Mouse (Mus musculus) heart, embryonic 16.5 days (tissue): ENCODE measurements around the gene Plekha6. TPM values are rescaled to one million over a fixed set of nuclear protein-coding genes. Genes with fewer than 3 reads are reported as not detected.

Experiments used
- ATAC-seq: fragments of 200-750 bp; cut with Nextera tagmentation; replicated peaks from 2 replicates; pipeline ENCODE4 v1.8.0; 2017; ENCODE audit warnings: moderate number of reproducible peaks; ENCODE audit not compliant: insufficient read depth, low FRiP score; ENCODE audit errors: extremely low read depth
- H3K27ac ChIP-seq: fragments of 300-500 bp; sonication (generic); 2 replicates; pipeline ENCODE4 v1.5.1; 2014; ENCODE audit warnings: mild to moderate bottlenecking, low read length, control low read depth, moderate library complexity
- H3K27me3 ChIP-seq: fragments of 300-500 bp; sonication (generic); 2 replicates; pipeline ENCODE4 v1.6.1; 2014; ENCODE audit warnings: low read length, mixed read lengths; ENCODE audit not compliant: control insufficient read depth, insufficient read depth
- H3K36me3 ChIP-seq: fragments of 300-500 bp; sonication (generic); 2 replicates; pipeline ENCODE4 v1.6.1; 2014; ENCODE audit not compliant: control insufficient read depth, insufficient read depth
- H3K4me1 ChIP-seq: fragments of 300-500 bp; sonication (generic); 2 replicates; pipeline ENCODE4 v1.6.1; 2014; ENCODE audit warnings: low read length, mixed read lengths; ENCODE audit not compliant: control insufficient read depth, insufficient read depth
- H3K4me2 ChIP-seq: fragments of 300-500 bp; sonication (generic); 2 replicates; pipeline ENCODE4 v1.6.1; 2014; ENCODE audit warnings: low read depth, mild to moderate bottlenecking, control low read depth, low read length
- H3K4me3 ChIP-seq: fragments of 300-500 bp; sonication (generic); 2 replicates; pipeline ENCODE4 v1.5.1; 2014; ENCODE audit warnings: mild to moderate bottlenecking, control low read depth, low read length
- H3K9ac ChIP-seq: fragments of 300-500 bp; sonication (generic); 2 replicates; pipeline ENCODE4 v1.6.1; 2014; ENCODE audit warnings: low read length, control low read depth
- H3K9me3 ChIP-seq: fragments of 300-500 bp; sonication (generic); replicated peaks from 2 replicates; pipeline ENCODE4 v1.6.1; 2016; ENCODE audit warnings: low read length; ENCODE audit not compliant: control insufficient read depth
- WGBS: fragments of 180-500 bp; shearing (Covaris S2); extraction: QIAGEN DNeasy Blood & Tissue Kit; methylation state at CpG from one replicate; pipeline ENCODE4 v1.1.7; 2014; 5-methylcytosine and 5-hydroxymethylcytosine counted together
- polyA plus RNA-seq: library from polyadenylated mRNA; unstranded; fragments of >200 nt; fragmentation: Nextera tagmentation; extraction: Ambion mirVana; gene quantifications from 2 replicates; pipeline ENCODE4 v1.2.1, GENCODE M21; 2015

The Plekha6 gene
- polyA plus RNA-seq, 1 experiment from 2014 or later, result 12.3 TPM

DNA sequence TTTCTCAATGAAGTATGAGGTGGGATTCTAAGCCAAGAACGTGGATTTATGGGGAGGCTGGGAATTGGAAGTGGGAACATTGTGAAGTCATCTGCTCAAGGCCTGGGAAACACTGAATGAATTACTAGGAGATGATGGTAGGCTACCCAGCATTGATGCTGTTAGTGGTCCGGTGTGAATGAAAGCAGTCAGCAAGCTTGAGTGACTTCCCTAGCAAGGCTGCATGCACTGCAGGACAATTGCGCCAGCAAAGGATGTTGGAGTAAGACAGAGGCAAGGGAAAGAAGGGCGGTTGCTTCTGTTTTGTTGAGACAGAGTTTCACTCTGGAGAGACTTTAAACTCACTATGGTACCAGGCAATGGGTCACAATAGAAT lies 37.7 kb upstream of the Plekha6 start:
- Histone ChIP-seq H3K9ac (no peak overlapping the region), H3K27me3 (no peaks in the 10 kb centered on the region), H3K4me1 (peaks cover 4% of the 10 kb centered on the region), H3K9me3 (no peaks in the 10 kb centered on the region), H3K36me3 (no peaks in the 10 kb centered on the region), H3K4me3 (no peak overlapping the region), H3K27ac (no peak overlapping the region), H3K4me2 (no peak overlapping the region)
- no peak for ATAC-seq
- WGBS, result 74% methylated on average over 4 of the region's 4 CpGs

GRCm38 (mm10) chr1:133127328-133127727 lies 36.7 kb upstream of the Plekha6 start:
- H3K27ac ChIP-seq, result no peak overlapping the region
- ATAC-seq, result no peak
- H3K9me3 ChIP-seq, result no peaks in the 10 kb centered on the region
- H3K4me3 ChIP-seq, result no peak overlapping the region
- H3K4me1 ChIP-seq, result peaks cover 4% of the 10 kb centered on the region
- no peaks in the 10 kb centered on the region for H3K27me3 ChIP-seq
- H3K9ac ChIP-seq, result no peak overlapping the region
- no peak overlapping the region for H3K4me2 ChIP-seq
- no peaks in the 10 kb centered on the region for H3K36me3 ChIP-seq
- WGBS, result 55% methylated on average over 9 of the region's 9 CpGs

- 42% methylated on average over 16 of the region's 16 CpGs for WGBS
Measured at GRCm38 (mm10) chr1:133129471-133130221, 34.4 kb upstream of the Plekha6 start.

DNA sequence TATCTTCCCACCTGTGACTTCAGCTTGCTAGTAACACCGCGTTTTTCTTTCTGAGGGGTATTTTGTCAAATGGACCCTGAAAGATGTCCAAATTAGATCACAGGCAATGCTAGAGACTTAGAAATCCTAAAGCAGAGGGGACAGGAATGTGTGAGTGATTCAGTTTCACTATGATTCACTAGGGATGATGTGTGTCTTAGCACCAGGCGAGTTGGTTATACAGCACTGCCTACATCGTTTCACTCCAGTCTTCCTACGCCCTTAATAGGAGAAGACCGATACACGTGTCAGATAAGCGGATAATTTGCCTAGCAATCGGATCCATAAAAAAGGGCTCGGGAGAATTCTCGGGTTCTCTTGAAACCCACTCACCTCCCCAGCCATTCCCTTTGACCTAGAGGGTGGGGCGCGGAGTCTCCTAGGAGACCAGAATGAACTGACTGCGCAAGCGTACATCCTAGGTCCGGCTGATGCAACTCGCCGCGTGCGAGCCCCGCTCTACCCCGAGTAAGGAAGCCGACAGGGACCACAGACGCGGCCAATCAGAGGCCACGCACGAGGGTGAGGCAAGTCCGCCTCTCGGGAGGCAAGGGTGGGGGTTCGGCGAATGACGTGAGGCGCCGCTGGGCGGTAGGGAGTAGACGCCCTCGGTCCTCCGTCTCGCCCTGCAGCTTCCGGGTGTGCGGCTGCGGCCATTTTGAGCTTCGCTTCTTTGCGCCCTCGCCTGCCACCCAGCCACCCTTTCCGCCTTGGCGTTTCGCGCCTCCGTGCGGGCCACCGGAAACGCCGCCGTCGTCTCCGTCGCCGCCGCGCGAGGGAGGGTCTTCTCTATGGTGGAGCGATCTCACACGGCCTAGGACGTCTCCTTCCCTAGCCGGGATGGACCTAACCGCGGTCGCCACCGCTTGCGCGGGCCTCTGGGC lies 33.1 kb upstream of the Plekha6 start, which contains the start of gene Ppp1r15b:
TSS of gene Ppp1r15b (plus strand) at position 506 of the 923 bp plus-strand sequence.
- H3K4me2 ChIP-seq, result peak within 1 kb of the TSS; percentile 97
- no peaks in the 10 kb centered on the region for H3K9me3 ChIP-seq
- peak within 1 kb of the TSS; percentile 100 for H3K9ac ChIP-seq
- peaks cover 17% of the 10 kb centered on the region for H3K4me1 ChIP-seq
- peak; percentile 98 for ATAC-seq
- H3K36me3 ChIP-seq, result 0 out of 2 replicates have a peak, but pooled peaks cover 1% of the 10 kb centered on the region
- H3K27me3 ChIP-seq, result no peaks in the 10 kb centered on the region
- H3K27ac ChIP-seq, result peak within 1 kb of the TSS; percentile 99
- under 1% methylated on average over 72 of the region's 72 CpGs for WGBS
- peak within 1 kb of the TSS; percentile 87 for H3K4me3 ChIP-seq

More at GRCm38 (mm10) chr1:133129471-133130221, 34.4 kb upstream of the Plekha6 start:
- Histone ChIP-seq H3K4me3 (peak overlapping the region; percentile 15; the same call in 1 of the 2 replicates), H3K27ac (no peak overlapping the region), H3K27me3 (no peaks in the 10 kb centered on the region), H3K9ac (peak overlapping the region; percentile 41; the same call in 1 of the 2 replicates), H3K4me2 (peak overlapping the region; percentile 38), H3K4me1 (peaks cover 7% of the 10 kb centered on the region), H3K9me3 (no peaks in the 10 kb centered on the region), H3K36me3 (no peaks in the 10 kb centered on the region)
- ATAC-seq, result no peak

GRCm38 (mm10) chr1:133131561-133131905 lies 32.5 kb upstream of the Plekha6 start:
- Histone ChIP-seq H3K27ac (peak overlapping the region; percentile 99), H3K4me2 (peak overlapping the region; percentile 97), H3K27me3 (no peaks in the 10 kb centered on the region), H3K9ac (peak overlapping the region; percentile 100), H3K36me3 (peaks cover 2% of the 10 kb centered on the region), H3K9me3 (no peaks in the 10 kb centered on the region), H3K4me3 (peak overlapping the region; percentile 87), H3K4me1 (peaks cover 21% of the 10 kb centered on the region)
- under 1% methylated on average over 35 of the region's 35 CpGs for WGBS
- peak; percentile 62; the same call in 1 of the 2 replicates for ATAC-seq

GRCm38 (mm10) chr1:133131936-133132335 lies 32.1 kb upstream of the Plekha6 start:
- no peaks in the 10 kb centered on the region for H3K27me3 ChIP-seq
- H3K4me2 ChIP-seq, result peak overlapping the region; percentile 97
- WGBS, result 0% methylated on average over 11 of the region's 11 CpGs

GRCm38 (mm10) chr1:133132388-133133326 lies 31.4 kb upstream of the Plekha6 start:
- peak overlapping the region; percentile 97 for H3K4me2 ChIP-seq
- WGBS, result 2% methylated on average over 26 of the region's 26 CpGs
- peak overlapping the region; percentile 100 for H3K9ac ChIP-seq
- H3K9me3 ChIP-seq, result no peaks in the 10 kb centered on the region
- peak overlapping the region; percentile 99 for H3K27ac ChIP-seq
- H3K27me3 ChIP-seq, result no peaks in the 10 kb centered on the region
- peaks cover 21% of the 10 kb centered on the region for H3K4me1 ChIP-seq
- peaks cover 13% of the 10 kb centered on the region for H3K36me3 ChIP-seq
- no peak for ATAC-seq
- peak overlapping the region; percentile 87 for H3K4me3 ChIP-seq

More at GRCm38 (mm10) chr1:133131936-133132335, 32.1 kb upstream of the Plekha6 start:
- H3K9me3 ChIP-seq, result no peaks in the 10 kb centered on the region
- peak overlapping the region; percentile 99 for H3K27ac ChIP-seq
- ATAC-seq, result no peak
- peaks cover 21% of the 10 kb centered on the region for H3K4me1 ChIP-seq
- peak overlapping the region; percentile 87 for H3K4me3 ChIP-seq
- peak overlapping the region; percentile 100 for H3K9ac ChIP-seq
- peaks cover 6% of the 10 kb centered on the region for H3K36me3 ChIP-seq

DNA sequence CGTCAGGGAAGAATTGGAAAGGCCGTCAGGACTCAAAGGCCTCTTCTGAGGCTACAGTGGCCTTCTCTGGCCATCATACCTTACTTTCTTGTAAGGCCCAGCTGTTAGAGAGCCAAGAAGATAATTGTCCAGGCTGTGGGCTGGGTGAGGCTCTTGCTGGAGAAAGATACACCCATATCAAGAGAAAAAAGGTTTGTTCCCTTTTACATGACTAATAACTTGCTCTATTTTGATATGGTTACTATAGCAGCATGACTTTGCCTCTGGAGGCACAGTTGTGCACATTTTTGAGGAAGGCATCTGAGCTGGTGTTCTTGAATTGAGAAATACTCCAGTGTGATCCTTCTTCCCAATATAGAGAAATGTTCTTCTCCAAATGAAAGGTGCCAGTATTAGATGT lies 30.6 kb upstream of the Plekha6 start:
- Histone ChIP-seq H3K27ac (no peak overlapping the region), H3K4me3 (peak overlapping the region; percentile 87), H3K9me3 (no peaks in the 10 kb centered on the region), H3K27me3 (no peaks in the 10 kb centered on the region), H3K9ac (peak overlapping the region; percentile 100), H3K4me2 (peak overlapping the region; percentile 97), H3K4me1 (peaks cover 21% of the 10 kb centered on the region), H3K36me3 (peaks cover 20% of the 10 kb centered on the region)
- no peak for ATAC-seq
- 3% methylated on average over 2 of the region's 2 CpGs for WGBS
